Mouse (Mus musculus): ENCODE measurements around the gene Bcl11b. TPM values are rescaled to one million over a fixed set of nuclear protein-coding genes. Genes with fewer than 3 reads are reported as not detected.

The Bcl11b gene
- polyA plus RNA-seq, 1 experiment from 2014 or later: 0.05 TPM

DNA sequence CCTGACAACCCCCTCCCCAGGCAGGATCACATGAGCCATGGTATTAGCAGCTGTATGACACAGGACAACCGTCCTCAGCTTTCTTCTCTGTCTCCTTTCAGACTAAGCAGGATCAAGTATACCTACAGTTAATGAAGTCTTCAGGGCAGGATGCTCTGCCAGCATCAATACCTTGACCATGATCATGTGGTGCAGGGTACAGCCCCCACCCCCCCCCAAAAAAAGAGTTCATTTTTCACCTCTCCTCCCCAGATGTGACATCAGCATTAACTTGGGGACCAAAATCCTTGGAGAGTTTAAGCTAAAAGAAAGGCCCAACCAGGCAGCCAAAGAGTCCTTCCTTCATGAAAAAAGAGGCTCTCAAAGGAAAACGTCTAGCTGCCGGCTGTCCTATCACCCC lies 6.2 kb downstream of the Bcl11b start:
- H3K27ac ChIP-seq (replicated peaks): no peak overlapping the region
- H3K9me3 ChIP-seq (replicated peaks): no peaks in the 10 kb centered on the region
- peaks cover 61% of the 10 kb centered on the region for H3K27me3 ChIP-seq
- no peaks in the 10 kb centered on the region for H3K4me1 ChIP-seq (replicated peaks)
- no peak for ATAC-seq (ENCODE audit: insufficient read depth)
- no peaks in the 10 kb centered on the region for H3K36me3 ChIP-seq (replicated peaks)
- H3K4me3 ChIP-seq (replicated peaks): no peak overlapping the region
- H3K9ac ChIP-seq: no peak overlapping the region
- H3K4me2 ChIP-seq: no peak overlapping the region
- 31% methylated on average over 3 of the region's 3 CpGs for WGBS (ENCODE audit: insufficient replicate concordance)

GRCm38 (mm10) chr12:107996773-107997172 lies 6.6 kb downstream of the Bcl11b start:
- Histone ChIP-seq H3K27ac (replicated peaks) (no peak overlapping the region), H3K27me3 (peaks cover 56% of the 10 kb centered on the region), H3K9ac (no peak overlapping the region), H3K4me2 (no peak overlapping the region), H3K36me3 (replicated peaks) (no peaks in the 10 kb centered on the region), H3K9me3 (replicated peaks) (no peaks in the 10 kb centered on the region), H3K4me1 (replicated peaks) (no peaks in the 10 kb centered on the region), H3K4me3 (replicated peaks) (no peak overlapping the region)
- WGBS (ENCODE audit: insufficient replicate concordance): 33% methylated on average over 4 of the region's 4 CpGs
- no peak for ATAC-seq (ENCODE audit: insufficient read depth)

DNA sequence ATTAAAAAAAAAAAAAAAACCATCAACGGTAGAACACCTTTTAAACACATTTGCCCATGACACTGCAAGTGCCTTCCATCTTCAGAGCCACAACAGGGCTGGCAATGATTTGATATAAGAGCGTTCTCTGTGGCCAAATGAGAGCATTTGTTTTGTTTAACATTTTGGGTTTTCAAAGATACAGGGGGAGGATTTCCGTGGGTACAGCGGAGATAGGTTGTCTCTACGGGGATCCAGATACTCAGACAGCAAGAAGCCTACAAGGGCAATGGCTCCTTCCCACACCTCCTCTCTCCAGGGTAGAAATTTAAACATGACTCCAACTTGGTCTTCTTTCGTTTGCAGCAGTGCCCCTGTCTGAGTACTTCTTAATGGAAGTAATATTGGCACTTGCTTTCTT lies 7.2 kb downstream of the Bcl11b start:
- Histone ChIP-seq H3K27ac (replicated peaks) (no peak overlapping the region), H3K9ac (no peak overlapping the region), H3K4me1 (replicated peaks) (no peaks in the 10 kb centered on the region), H3K9me3 (replicated peaks) (no peaks in the 10 kb centered on the region), H3K27me3 (peaks cover 51% of the 10 kb centered on the region), H3K4me2 (no peak overlapping the region), H3K4me3 (replicated peaks) (no peak overlapping the region), H3K36me3 (replicated peaks) (no peaks in the 10 kb centered on the region)
- WGBS (ENCODE audit: insufficient replicate concordance): 56% methylated on average over 6 of the region's 6 CpGs
- ATAC-seq (ENCODE audit: insufficient read depth): no peak

GRCm38 (mm10) chr12:107994421-107994820 lies 9.0 kb downstream of the Bcl11b start:
- 48% methylated on average over 4 of the region's 4 CpGs for WGBS (ENCODE audit: insufficient replicate concordance)
- no peaks in the 10 kb centered on the region for H3K4me1 ChIP-seq (replicated peaks)
- H3K9me3 ChIP-seq (replicated peaks): no peaks in the 10 kb centered on the region
- H3K4me2 ChIP-seq: no peak overlapping the region
- no peak overlapping the region for H3K27ac ChIP-seq (replicated peaks)
- ATAC-seq (ENCODE audit: insufficient read depth): no peak
- H3K4me3 ChIP-seq (replicated peaks): no peak overlapping the region
- H3K9ac ChIP-seq: no peak overlapping the region
- H3K36me3 ChIP-seq (replicated peaks): no peaks in the 10 kb centered on the region
- H3K27me3 ChIP-seq: peaks cover 40% of the 10 kb centered on the region

- no peak for ATAC-seq (ENCODE audit: insufficient read depth)
- H3K27ac ChIP-seq (replicated peaks): no peak overlapping the region
- H3K4me1 ChIP-seq (replicated peaks): no peaks in the 10 kb centered on the region
Measured at GRCm38 (mm10) chr12:107993029-107993428, 10.4 kb downstream of the Bcl11b start.

DNA sequence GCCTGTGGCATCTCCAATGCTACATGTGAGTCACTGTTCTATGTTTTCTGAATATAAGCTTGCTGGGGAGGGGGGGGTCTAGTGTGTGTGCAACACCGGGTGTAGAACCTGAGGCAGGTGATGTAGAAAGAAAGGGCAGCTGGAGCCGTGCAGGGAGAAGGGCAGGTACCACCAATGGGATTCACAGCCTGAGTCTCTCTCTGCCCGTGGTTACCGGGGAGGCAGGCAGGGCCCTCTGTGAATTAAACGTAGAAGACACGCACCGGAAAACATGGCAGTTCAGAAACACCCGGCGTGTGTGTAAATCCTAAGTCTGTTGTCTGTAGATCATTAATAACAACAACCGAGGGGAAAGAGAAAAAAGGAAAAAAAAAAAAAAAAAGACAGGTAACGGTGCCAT lies 12.2 kb downstream of the Bcl11b start:
- H3K9me3 ChIP-seq (replicated peaks): no peaks in the 10 kb centered on the region
- no peak overlapping the region for H3K4me3 ChIP-seq (replicated peaks)
- H3K9ac ChIP-seq: no peak overlapping the region
- no peaks in the 10 kb centered on the region for H3K4me1 ChIP-seq (replicated peaks)
- ATAC-seq (ENCODE audit: insufficient read depth): no peak
- H3K27me3 ChIP-seq: peaks cover 9% of the 10 kb centered on the region; the same call in 1 of the 2 replicates
- no peak overlapping the region for H3K4me2 ChIP-seq
- no peaks in the 10 kb centered on the region for H3K36me3 ChIP-seq (replicated peaks)
- H3K27ac ChIP-seq (replicated peaks): no peak overlapping the region
- 74% methylated on average over 11 of the region's 11 CpGs for WGBS (ENCODE audit: insufficient replicate concordance)

More at GRCm38 (mm10) chr12:107993029-107993428, 10.4 kb downstream of the Bcl11b start:
- Histone ChIP-seq H3K9me3 (replicated peaks) (no peaks in the 10 kb centered on the region), H3K27me3 (peaks cover 26% of the 10 kb centered on the region), H3K4me3 (replicated peaks) (no peak overlapping the region), H3K36me3 (replicated peaks) (no peaks in the 10 kb centered on the region), H3K4me2 (no peak overlapping the region), H3K9ac (no peak overlapping the region)
- WGBS (ENCODE audit: insufficient replicate concordance): 45% methylated on average over 4 of the region's 4 CpGs

GRCm38 (mm10) chr12:107983211-107983610 lies 20.2 kb downstream of the Bcl11b start:
- Histone ChIP-seq H3K4me3 (replicated peaks) (no peak overlapping the region), H3K27me3 (peaks cover 42% of the 10 kb centered on the region), H3K9ac (no peak overlapping the region), H3K4me1 (replicated peaks) (peaks cover 10% of the 10 kb centered on the region; the same call in 1 of the 2 replicates), H3K9me3 (replicated peaks) (no peaks in the 10 kb centered on the region), H3K4me2 (no peak overlapping the region), H3K36me3 (replicated peaks) (no peaks in the 10 kb centered on the region), H3K27ac (replicated peaks) (no peak overlapping the region)
- no peak for ATAC-seq (ENCODE audit: insufficient read depth)
- WGBS (ENCODE audit: insufficient replicate concordance): 59% methylated on average over 8 of the region's 8 CpGs

DNA sequence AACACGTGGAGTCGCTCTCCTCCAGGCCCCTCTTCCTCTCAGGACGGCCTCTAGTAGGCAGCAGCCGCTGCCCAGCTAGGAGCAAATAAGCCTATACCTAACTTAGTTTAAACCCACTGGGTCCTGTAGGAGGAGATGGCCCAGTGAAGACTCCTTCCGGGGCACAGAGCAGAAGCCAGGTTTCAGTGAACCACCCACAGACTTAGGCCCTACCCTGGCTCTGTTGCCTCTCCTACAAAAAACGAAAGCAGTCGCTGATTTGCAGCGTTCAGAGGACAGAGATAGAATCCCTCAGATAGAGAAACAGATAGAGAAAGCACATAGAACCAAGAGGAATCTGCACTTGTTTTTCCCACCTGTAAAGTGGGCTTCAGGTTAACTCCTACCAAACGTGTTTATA lies 21.1 kb downstream of the Bcl11b start:
- Histone ChIP-seq H3K4me2 (no peak overlapping the region), H3K9me3 (replicated peaks) (no peaks in the 10 kb centered on the region), H3K9ac (no peak overlapping the region), H3K27ac (replicated peaks) (no peak overlapping the region), H3K27me3 (peaks cover 51% of the 10 kb centered on the region), H3K36me3 (replicated peaks) (no peaks in the 10 kb centered on the region), H3K4me3 (replicated peaks) (no peak overlapping the region), H3K4me1 (replicated peaks) (peaks cover 10% of the 10 kb centered on the region; the same call in 1 of the 2 replicates)
- 56% methylated on average over 9 of the region's 9 CpGs for WGBS (ENCODE audit: insufficient replicate concordance)
- no peak for ATAC-seq (ENCODE audit: insufficient read depth)

DNA sequence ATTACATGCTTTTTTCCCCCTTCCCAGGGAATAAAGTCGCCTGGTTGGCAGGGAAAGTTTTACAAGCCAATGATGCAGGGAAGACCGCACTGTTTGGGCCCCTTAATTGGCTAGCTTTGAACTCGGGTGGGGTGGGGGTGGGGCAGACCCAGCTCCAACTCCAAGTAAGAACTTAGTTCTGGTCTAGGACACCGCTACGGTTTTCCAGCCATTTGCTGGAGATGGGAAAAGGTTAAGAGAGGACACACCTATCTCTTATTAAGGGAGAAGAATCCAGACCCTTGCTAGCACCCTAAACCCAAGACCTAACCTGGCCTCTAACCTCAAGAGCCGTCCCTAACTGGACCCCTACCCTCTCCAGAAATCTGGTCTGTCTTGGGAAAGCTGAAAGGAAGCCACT lies 22.2 kb downstream of the Bcl11b start:
- Histone ChIP-seq H3K27me3 (peaks cover 62% of the 10 kb centered on the region), H3K27ac (replicated peaks) (no peak overlapping the region), H3K9ac (no peak overlapping the region), H3K9me3 (replicated peaks) (no peaks in the 10 kb centered on the region), H3K4me3 (replicated peaks) (no peak overlapping the region), H3K36me3 (replicated peaks) (no peaks in the 10 kb centered on the region), H3K4me1 (replicated peaks) (peaks cover 10% of the 10 kb centered on the region; the same call in 1 of the 2 replicates), H3K4me2 (no peak overlapping the region)
- 31% methylated on average over 6 of the region's 6 CpGs for WGBS (ENCODE audit: insufficient replicate concordance)
- ATAC-seq (ENCODE audit: insufficient read depth): no peak

DNA sequence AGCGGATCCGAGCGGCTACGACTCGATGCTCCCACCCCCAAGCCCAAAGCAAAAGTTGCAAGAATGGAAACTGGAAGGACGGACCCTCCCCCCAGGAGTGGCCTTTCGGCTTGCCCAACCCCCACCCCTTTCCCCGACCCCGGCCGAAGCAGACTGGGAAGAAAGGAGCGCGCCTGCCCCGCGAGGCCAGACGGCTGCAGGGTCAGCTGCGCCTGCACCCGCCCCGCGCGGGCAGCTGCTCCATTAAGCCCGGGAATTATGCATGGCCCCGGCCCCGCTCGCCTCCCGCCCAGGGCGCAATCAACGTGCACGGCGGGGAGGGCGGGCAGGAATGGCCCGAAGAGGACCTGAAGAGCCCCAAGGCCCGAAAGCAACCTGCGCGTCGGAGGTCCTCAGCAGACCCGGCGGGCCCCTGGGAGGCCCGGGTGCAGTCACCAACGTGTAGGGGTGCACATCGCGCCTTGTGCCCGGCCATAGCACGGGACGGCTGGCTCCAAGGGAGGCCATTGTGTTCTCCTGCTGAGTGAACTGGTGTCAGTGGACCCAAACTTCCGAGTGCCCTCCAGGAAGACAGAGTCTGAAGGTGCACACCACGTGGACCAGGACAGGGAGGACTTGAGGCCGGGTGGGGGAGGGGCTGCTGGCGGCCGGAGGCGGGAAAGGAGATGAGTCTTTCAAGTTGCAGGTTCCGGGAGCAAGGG lies 23.0 kb downstream of the Bcl11b start:
- Histone ChIP-seq H3K27me3 (peaks cover 70% of the 10 kb centered on the region), H3K4me3 (replicated peaks) (peak overlapping the region; percentile 34), H3K27ac (replicated peaks) (no peak overlapping the region)

GRCm38 (mm10) chr12:107979710-107980260 lies 23.6 kb downstream of the Bcl11b start:
- peak overlapping the region; percentile 59 for H3K4me2 ChIP-seq
- no peak overlapping the region for H3K27ac ChIP-seq (replicated peaks)
- peak overlapping the region; percentile 34 for H3K4me3 ChIP-seq (replicated peaks)
- no peak overlapping the region for H3K9ac ChIP-seq
- no peaks in the 10 kb centered on the region for H3K9me3 ChIP-seq (replicated peaks)
- peaks cover 10% of the 10 kb centered on the region; the same call in 1 of the 2 replicates for H3K4me1 ChIP-seq (replicated peaks)
- no peaks in the 10 kb centered on the region for H3K36me3 ChIP-seq (replicated peaks)
- no peak for ATAC-seq (ENCODE audit: insufficient read depth)
- WGBS (ENCODE audit: insufficient replicate concordance): 2% methylated on average over 27 of the region's 28 CpGs
- peaks cover 75% of the 10 kb centered on the region for H3K27me3 ChIP-seq

More for the DNA sequence above, 23.0 kb downstream of the Bcl11b start:
- Histone ChIP-seq H3K9ac (no peak overlapping the region), H3K9me3 (replicated peaks) (no peaks in the 10 kb centered on the region), H3K4me2 (peak overlapping the region; percentile 59), H3K36me3 (replicated peaks) (no peaks in the 10 kb centered on the region), H3K4me1 (replicated peaks) (peaks cover 10% of the 10 kb centered on the region; the same call in 1 of the 2 replicates)
- no peak for ATAC-seq (ENCODE audit: insufficient read depth)
- 2% methylated on average over 51 of the region's 51 CpGs for WGBS (ENCODE audit: insufficient replicate concordance)
